Mouse (Mus musculus): ENCODE results near the gene Rmnd1.

Rmnd1 gene

DNA sequence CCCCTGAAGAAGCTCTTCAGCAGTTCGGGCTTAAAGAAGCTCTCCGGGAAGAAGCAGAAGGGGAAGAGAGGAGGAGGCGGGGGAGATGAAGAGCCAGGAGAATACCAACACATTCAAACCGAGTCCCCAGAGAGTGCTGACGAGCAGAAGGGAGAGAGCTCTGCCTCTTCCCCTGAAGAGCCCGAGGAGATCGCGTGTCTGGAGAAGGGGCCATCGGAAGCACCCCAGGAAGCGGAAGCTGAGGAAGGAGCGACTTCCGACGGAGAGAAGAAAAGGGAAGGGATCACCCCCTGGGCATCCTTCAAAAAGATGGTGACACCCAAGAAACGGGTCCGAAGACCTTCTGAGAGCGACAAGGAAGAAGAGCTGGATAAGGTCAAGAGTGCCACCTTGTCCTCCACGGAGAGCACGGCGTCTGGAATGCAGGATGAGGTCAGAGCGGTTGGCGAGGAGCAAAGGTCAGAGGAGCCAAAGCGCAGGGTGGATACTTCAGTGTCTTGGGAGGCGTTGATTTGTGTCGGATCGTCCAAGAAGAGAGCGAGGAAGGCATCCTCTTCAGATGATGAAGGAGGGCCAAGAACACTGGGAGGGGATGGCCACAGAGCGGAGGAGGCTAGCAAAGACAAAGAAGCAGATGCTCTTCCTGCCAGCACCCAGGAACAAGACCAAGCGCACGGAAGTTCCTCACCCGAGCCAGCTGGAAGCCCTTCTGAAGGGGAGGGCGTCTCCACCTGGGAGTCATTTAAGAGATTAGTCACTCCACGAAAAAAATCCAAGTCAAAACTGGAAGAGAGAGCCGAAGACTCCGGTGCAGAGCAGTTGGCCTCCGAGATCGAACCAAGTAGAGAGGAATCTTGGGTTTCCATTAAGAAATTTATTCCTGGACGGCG is 77.6 kb downstream of the Rmnd1 start:
- DNase-seq (ENCODE audit: low spot score), result no peak

Data from embryo, embryonic 10.5 days (tissue).